Mouse (Mus musculus) ES-E14 (cell line): ENCODE measurements around the gene Atp10b.

Source experiments
- HCFC1 ChIP-seq: IDR thresholded peaks from 2 replicates; pipeline ENCODE4 v1.6.1; 2012; ENCODE audit warnings: low read length, inconsistent platforms, borderline replicate concordance; ENCODE audit not compliant: insufficient read depth
- ZC3H11A ChIP-seq: IDR thresholded peaks from 2 replicates; pipeline ENCODE4 v1.6.1; 2012; ENCODE audit warnings: low read depth, mild to moderate bottlenecking, inconsistent platforms, low read length, borderline replicate concordance

- TF ChIP-seq HCFC1 (no peak), ZC3H11A (no peak)
These were observed 63.5 kb downstream of the Atp10b start for GRCm38 (mm10) chr11:43213134-43213533.
